ENCODE assay signal across 17 mouse cellular contexts in the genomic region with DNA sequence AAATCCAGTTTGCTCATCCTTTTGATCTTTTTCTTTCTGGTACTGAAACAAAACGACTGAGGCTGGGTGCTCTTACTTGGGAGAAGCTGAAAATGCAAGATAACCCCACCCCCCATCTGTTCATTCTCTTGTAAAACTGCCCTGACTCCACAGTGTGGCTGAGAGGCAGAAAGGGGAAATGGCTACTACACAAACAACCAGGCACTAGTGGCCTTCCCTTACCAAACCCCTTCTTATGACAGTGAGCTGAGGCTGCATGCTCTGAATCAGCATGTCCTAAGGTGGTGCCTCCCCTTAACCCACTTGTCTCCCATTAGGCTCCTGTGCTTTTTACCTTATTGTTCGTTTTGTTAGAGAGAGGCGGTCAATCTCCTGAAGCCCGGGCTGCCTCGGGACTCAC.
"Had no signal": no experiment of that assay in that cellular context is flagged by ENCODE, and none has a peak within 500 bp of the region (broad histone marks: within the 10 kb centered on the region; RNA-seq: fewer than 3 reads in every experiment).

No protein-coding gene starts in this region.

- H3K4me1 ChIP-seq: megakaryocyte, embryonic 14.5 days; midbrain, embryonic 12.5 days; neural tube, embryonic 12.5 days; stomach, embryonic 15.5 days had no signal

- H3K4me3 ChIP-seq: megakaryocyte, embryonic 14.5 days; midbrain, embryonic 10.5 days; midbrain, embryonic 12.5 days; myocyte; neural tube, embryonic 12.5 days; stomach, embryonic 15.5 days had no signal

- H3K9ac ChIP-seq: lung, embryonic 14.5 days; midbrain, embryonic 12.5 days; neural tube, embryonic 12.5 days; stomach, embryonic 15.5 days had no signal

- H3K27ac ChIP-seq: midbrain, embryonic 10.5 days; midbrain, embryonic 12.5 days; neural tube, embryonic 12.5 days; stomach, embryonic 15.5 days; stomach, postnatal 0 days had no signal

- ATAC-seq: midbrain, embryonic 16.5 days had no signal

- H3K36me3 ChIP-seq: midbrain, embryonic 12.5 days; stomach, embryonic 15.5 days had no signal

- DNase-seq: lung, adult 18-20 months; lung, embryonic 14.5 days; lung, postnatal 10 days; lung, postnatal 4 days; midbrain, embryonic 14.5 days; right cerebral cortex, postnatal 14 days; thymus, adult 2 months; thymus, postnatal 25 days; thymus, postnatal 4 days had no signal

- H3K9me3 ChIP-seq: midbrain, embryonic 10.5 days; midbrain, embryonic 12.5 days; neural tube, embryonic 12.5 days; stomach, embryonic 15.5 days had no signal

- H3K4me2 ChIP-seq: lung, embryonic 14.5 days; midbrain, embryonic 12.5 days; neural tube, embryonic 12.5 days; stomach, embryonic 15.5 days had no signal

- H3K27me3 ChIP-seq: midbrain, embryonic 12.5 days; neural tube, embryonic 12.5 days; stomach, embryonic 15.5 days had no signal
